Mouse (Mus musculus): ENCODE results near the gene Mrps16. TPM values are rescaled to one million over a fixed set of nuclear protein-coding genes. Genes with fewer than 3 reads are reported as not detected.
A peak's percentile ranks its signal among the peaks of the same experiment; 100 is the strongest.

The Mrps16 gene
- polyA plus RNA-seq, 1 experiment from 2014 or later: 74.7 TPM

DNA sequence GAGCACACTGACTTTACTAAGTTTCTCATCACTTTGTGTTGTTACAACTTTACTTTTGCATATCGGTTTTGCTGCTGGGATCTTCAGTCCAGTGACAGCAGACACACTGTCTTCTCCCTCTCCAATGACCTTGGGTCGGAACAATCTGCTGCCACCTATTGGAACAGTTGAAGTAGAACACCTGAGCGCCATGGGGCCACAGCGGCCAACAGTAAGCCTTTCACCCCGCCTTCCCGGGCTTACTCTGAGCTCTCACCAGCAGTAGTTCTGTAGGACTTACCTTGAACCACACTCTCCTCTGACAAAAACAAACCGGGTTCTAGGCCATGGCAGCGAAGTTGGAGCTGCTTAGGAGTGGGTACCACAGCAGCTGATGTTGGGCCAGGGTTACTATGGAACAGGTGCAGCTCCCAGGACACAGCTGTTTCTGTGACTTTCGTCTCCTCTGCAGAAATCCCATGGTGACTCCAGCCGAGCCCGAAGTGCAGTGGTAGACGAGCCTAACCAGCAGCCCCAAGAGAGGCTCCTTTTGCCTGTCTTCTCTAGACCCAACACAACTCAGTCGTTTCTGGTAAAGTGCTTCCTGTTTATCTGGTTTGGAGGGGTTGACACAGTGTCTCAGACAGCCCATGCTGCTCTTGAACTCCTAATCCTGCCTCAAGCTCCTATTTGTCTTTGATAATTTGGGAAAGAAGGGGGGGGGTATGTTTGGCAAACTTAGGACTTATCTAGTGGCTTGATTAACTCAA lies 14.9 kb downstream of the Mrps16 start:
- DNase-seq (ENCODE audit: low spot score) (peak; percentile 60), ATAC-seq (ENCODE audit: low FRiP score) (peak; percentile 53; the same call in 1 of the 2 replicates)
- no peak overlapping the region for H3K27ac ChIP-seq (ENCODE audit: low read depth, low read length)
- no peaks in the 10 kb centered on the region for H3K27me3 ChIP-seq (ENCODE audit: control insufficient read depth, insufficient read depth, low read length)
- H3K4me2 ChIP-seq (replicated peaks; ENCODE audit: low read depth, low read length): no peak overlapping the region
- no peak overlapping the region for H3K4me3 ChIP-seq (ENCODE audit: low read depth, low read length)
- H3K36me3 ChIP-seq (ENCODE audit: control insufficient read depth, insufficient read depth, low read length): 0 out of 2 replicates have a peak, but pooled peaks cover 2% of the 10 kb centered on the region
- H3K4me1 ChIP-seq (replicated peaks; ENCODE audit: control insufficient read depth, insufficient read depth, low read length): no peaks in the 10 kb centered on the region
- no peaks in the 10 kb centered on the region for H3K9me3 ChIP-seq (ENCODE audit: control insufficient read depth, low read length)
- no peak overlapping the region for H3K9ac ChIP-seq (ENCODE audit: low read depth, low read length)
- 45% methylated on average over 13 of the region's 13 CpGs for WGBS

DNA sequence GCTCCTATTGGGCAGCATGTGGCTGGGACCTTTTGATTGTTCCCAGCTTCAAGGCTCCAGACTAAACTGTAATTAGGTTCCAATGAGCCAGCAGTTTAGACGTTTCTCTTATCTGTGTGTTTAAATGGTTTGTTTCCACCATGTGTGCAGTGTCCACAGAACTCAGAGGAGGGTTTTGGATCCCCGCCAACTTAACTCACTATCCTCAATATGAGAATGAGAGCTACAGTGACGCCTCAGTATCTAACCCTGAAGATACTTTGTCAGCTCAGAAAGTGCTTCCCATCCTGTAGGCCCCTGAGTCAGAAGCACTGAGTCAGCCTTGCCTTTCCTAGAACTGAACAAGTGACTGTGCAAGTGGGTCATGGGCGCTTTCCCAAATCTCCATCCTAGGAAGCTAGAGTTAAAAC lies 16.3 kb downstream of the Mrps16 start:
- H3K4me2 ChIP-seq (replicated peaks; ENCODE audit: low read depth, low read length): no peak overlapping the region
- H3K36me3 ChIP-seq (ENCODE audit: control insufficient read depth, insufficient read depth, low read length): no peaks in the 10 kb centered on the region
- 90% methylated on average over 4 of the region's 4 CpGs for WGBS
- no peaks in the 10 kb centered on the region for H3K27me3 ChIP-seq (ENCODE audit: control insufficient read depth, insufficient read depth, low read length)
- no peaks in the 10 kb centered on the region for H3K9me3 ChIP-seq (ENCODE audit: control insufficient read depth, low read length)
- ATAC-seq (ENCODE audit: low FRiP score) (no peak), DNase-seq (ENCODE audit: low spot score) (no peak)
- H3K4me3 ChIP-seq (ENCODE audit: low read depth, low read length): no peak overlapping the region
- H3K27ac ChIP-seq (ENCODE audit: low read depth, low read length): no peak overlapping the region
- H3K4me1 ChIP-seq (replicated peaks; ENCODE audit: control insufficient read depth, insufficient read depth, low read length): no peaks in the 10 kb centered on the region
- H3K9ac ChIP-seq (ENCODE audit: low read depth, low read length): no peak overlapping the region

DNA sequence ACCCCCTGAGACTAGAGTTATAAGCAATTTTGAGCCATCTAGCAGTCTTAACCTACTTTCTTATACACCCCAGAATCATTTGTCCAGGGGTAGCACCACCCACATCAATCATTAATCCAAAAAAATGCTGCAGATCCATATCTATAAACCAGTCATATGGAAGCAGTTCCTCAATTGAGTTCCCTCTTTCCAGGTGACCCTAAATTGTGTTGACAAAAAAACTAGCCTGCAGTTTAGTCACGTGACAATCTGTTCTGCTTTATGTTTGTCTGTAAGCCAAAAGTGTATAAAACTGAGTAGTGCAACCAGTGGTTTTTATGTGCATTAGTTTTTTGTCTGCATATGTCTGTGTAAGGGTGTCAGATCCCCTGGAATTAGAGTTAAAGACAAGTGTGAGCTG lies 21.6 kb downstream of the Mrps16 start:
- Histone ChIP-seq H3K9me3 (ENCODE audit: control insufficient read depth, low read length) (no peaks in the 10 kb centered on the region), H3K27ac (ENCODE audit: low read depth, low read length) (no peak overlapping the region), H3K4me2 (replicated peaks; ENCODE audit: low read depth, low read length) (no peak overlapping the region), H3K36me3 (ENCODE audit: control insufficient read depth, insufficient read depth, low read length) (peaks cover 9% of the 10 kb centered on the region), H3K4me1 (replicated peaks; ENCODE audit: control insufficient read depth, insufficient read depth, low read length) (no peaks in the 10 kb centered on the region), H3K4me3 (ENCODE audit: low read depth, low read length) (no peak overlapping the region), H3K27me3 (ENCODE audit: control insufficient read depth, insufficient read depth, low read length) (no peaks in the 10 kb centered on the region), H3K9ac (ENCODE audit: low read depth, low read length) (no peak overlapping the region)
- 93% methylated on average over 1 of the region's 1 CpGs for WGBS
- DNase-seq (ENCODE audit: low spot score) (no peak), ATAC-seq (ENCODE audit: low FRiP score) (no peak)

DNA sequence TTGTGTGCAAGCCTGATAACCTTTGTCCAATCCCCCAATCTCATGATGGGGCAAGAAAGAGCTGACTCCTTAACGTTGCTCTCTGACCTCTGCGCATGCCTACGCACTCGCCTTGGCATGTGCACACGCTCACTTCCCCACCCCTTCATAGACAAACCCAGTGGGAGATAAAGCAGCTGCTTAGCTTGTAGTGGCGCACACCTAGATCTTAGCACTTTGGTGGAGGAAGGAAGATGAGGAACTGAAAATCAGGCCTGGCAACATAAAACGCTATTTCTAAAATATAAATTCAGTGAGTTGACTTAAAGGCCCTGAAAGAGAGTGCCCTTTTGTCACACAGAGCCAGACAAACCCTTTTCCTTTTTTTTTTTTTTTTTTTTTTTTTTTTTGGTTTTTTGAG lies 22.6 kb downstream of the Mrps16 start:
- no peak overlapping the region for H3K9ac ChIP-seq (ENCODE audit: low read depth, low read length)
- H3K9me3 ChIP-seq (ENCODE audit: control insufficient read depth, low read length): no peaks in the 10 kb centered on the region
- no peaks in the 10 kb centered on the region for H3K4me1 ChIP-seq (replicated peaks; ENCODE audit: control insufficient read depth, insufficient read depth, low read length)
- no peak overlapping the region for H3K27ac ChIP-seq (ENCODE audit: low read depth, low read length)
- ATAC-seq (ENCODE audit: low FRiP score) (no peak), DNase-seq (ENCODE audit: low spot score) (no peak)
- no peak overlapping the region for H3K4me3 ChIP-seq (ENCODE audit: low read depth, low read length)
- 87% methylated on average over 7 of the region's 7 CpGs for WGBS
- no peak overlapping the region for H3K4me2 ChIP-seq (replicated peaks; ENCODE audit: low read depth, low read length)
- H3K36me3 ChIP-seq (ENCODE audit: control insufficient read depth, insufficient read depth, low read length): peaks cover 9% of the 10 kb centered on the region
- H3K27me3 ChIP-seq (ENCODE audit: control insufficient read depth, insufficient read depth, low read length): no peaks in the 10 kb centered on the region

DNA sequence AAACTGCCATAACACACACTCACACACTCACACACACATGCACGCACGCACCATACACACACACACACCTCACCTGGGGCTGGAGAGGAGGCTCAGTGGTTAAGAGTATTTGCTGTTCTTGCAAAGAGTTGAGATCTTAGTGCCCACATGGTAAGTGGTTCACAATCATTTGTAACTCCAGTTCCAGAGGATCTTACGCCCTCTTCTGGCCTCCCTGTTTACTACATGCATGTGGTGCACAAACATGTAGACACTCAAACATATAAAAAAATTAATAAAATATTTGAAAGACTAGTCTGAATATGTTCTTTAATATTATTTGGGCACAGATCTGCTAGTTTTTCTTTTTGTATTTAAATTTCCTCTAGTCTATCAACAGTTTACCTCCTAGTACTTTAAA lies 25.2 kb downstream of the Mrps16 start:
- Histone ChIP-seq H3K9me3 (ENCODE audit: control insufficient read depth, low read length) (no peaks in the 10 kb centered on the region), H3K4me3 (ENCODE audit: low read depth, low read length) (no peak overlapping the region), H3K4me2 (replicated peaks; ENCODE audit: low read depth, low read length) (no peak overlapping the region), H3K27me3 (ENCODE audit: control insufficient read depth, insufficient read depth, low read length) (no peaks in the 10 kb centered on the region), H3K4me1 (replicated peaks; ENCODE audit: control insufficient read depth, insufficient read depth, low read length) (no peaks in the 10 kb centered on the region), H3K36me3 (ENCODE audit: control insufficient read depth, insufficient read depth, low read length) (peaks cover 12% of the 10 kb centered on the region), H3K27ac (ENCODE audit: low read depth, low read length) (no peak overlapping the region), H3K9ac (ENCODE audit: low read depth, low read length) (no peak overlapping the region)
- ATAC-seq (ENCODE audit: low FRiP score): no peak
- no peak for DNase-seq (ENCODE audit: low spot score)
- 94% methylated on average over 3 of the region's 3 CpGs for WGBS

DNA sequence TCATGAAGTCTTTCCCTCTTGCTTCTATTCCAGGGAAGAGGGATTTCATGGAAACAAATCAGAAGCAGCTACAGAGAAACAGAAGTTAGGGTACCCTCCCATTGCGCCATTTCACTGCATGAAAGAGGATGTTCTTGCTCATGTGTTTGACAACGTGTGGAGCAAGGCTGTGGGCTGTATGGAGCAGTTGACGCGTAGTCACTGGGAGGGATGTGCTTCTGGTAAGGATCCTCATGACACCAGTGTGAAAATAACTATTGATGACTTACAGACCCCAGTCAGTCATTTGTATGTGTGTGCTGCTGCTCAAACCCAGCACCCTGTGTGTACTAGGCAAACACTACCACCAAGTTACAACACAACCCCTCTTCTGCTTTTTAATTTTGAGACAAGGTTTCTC lies 30.2 kb downstream of the Mrps16 start:
- Histone ChIP-seq H3K27ac (ENCODE audit: low read depth, low read length) (no peak overlapping the region), H3K9ac (ENCODE audit: low read depth, low read length) (no peak overlapping the region), H3K36me3 (ENCODE audit: control insufficient read depth, insufficient read depth, low read length) (peaks cover 14% of the 10 kb centered on the region), H3K4me3 (ENCODE audit: low read depth, low read length) (no peak overlapping the region), H3K9me3 (ENCODE audit: control insufficient read depth, low read length) (no peaks in the 10 kb centered on the region), H3K4me2 (replicated peaks; ENCODE audit: low read depth, low read length) (no peak overlapping the region), H3K4me1 (replicated peaks; ENCODE audit: control insufficient read depth, insufficient read depth, low read length) (no peaks in the 10 kb centered on the region), H3K27me3 (ENCODE audit: control insufficient read depth, insufficient read depth, low read length) (no peaks in the 10 kb centered on the region)
- 94% methylated on average over 4 of the region's 4 CpGs for WGBS
- ATAC-seq (ENCODE audit: low FRiP score) (no peak), DNase-seq (ENCODE audit: low spot score) (no peak)

DNA sequence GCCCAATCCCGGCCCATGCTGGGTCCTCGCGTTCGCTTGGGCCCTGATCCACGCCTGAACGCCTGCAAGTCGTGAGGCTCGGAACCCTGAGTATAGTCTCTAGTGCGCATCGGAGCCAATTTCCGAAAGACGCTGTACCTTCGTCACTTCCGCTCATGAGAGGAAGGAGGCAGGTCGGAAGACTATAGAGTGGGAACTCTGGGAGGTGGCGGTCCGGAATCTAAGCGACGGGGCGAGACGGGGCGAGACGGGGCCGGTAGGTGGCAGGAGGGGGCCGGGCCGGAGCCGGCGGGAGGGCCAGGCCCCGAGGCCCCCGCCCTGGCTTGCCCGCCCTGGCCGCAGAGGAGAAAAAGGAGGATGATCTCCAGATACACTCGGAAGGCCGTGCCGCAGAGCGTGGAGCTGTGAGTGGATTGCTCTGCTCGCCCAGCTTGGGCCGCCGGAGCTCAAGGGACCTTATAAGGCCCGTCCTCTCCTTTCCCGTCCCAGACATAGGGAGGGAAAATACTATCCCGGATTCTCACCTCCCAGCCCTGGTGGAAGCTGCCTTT lies 45.4 kb downstream of the Mrps16 start, which contains the start of the genes Ecd and Fam149b:
TSS of gene Ecd (minus strand) at position 131 of the 551 bp plus-strand sequence.
TSS of gene Fam149b (plus strand) at position 172 of the 551 bp plus-strand sequence.
- Histone ChIP-seq H3K4me1 (replicated peaks; ENCODE audit: control insufficient read depth, insufficient read depth, low read length) (no peaks in the 10 kb centered on the region), H3K4me3 (ENCODE audit: low read depth, low read length) (peak within 1 kb of the TSS; percentile 76), H3K4me2 (replicated peaks; ENCODE audit: low read depth, low read length) (peak within 1 kb of the TSS; percentile 68), H3K27me3 (ENCODE audit: control insufficient read depth, insufficient read depth, low read length) (no peaks in the 10 kb centered on the region), H3K9ac (ENCODE audit: low read depth, low read length) (peak within 1 kb of the TSS; percentile 95), H3K9me3 (ENCODE audit: control insufficient read depth, low read length) (no peaks in the 10 kb centered on the region), H3K27ac (ENCODE audit: low read depth, low read length) (peak within 1 kb of the TSS; percentile 87), H3K36me3 (ENCODE audit: control insufficient read depth, insufficient read depth, low read length) (no peaks in the 10 kb centered on the region)
- DNase-seq (ENCODE audit: low spot score) (peak; percentile 98), ATAC-seq (ENCODE audit: low FRiP score) (peak; percentile 98)
- 0% methylated on average over 38 of the region's 42 CpGs for WGBS

DNA sequence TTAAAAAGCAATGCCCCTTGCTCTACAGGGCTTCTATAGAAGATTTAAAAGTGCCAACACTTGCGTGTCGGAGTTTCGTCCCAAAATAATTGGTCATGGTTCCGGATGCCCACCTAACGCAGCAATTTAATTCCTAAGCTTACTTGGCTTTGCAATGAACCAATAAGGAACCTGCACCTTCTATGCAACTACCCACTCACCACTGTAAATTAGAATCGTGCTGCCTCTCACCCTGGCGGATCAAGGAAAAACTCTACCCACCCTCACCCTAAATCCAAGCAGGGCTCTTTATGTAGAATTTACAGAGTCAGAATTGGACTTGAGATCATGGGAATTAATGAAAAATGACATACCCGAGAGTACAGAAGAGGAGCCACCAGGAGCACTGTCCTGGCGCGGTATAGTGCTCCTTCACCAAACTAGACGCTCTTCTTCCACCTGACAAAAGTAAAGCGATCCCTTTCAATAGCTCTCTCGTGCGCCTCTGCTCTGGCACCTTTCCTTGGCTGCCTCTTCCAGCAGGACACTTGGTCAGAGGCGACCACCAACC lies 45.9 kb downstream of the Mrps16 start:
- no peaks in the 10 kb centered on the region for H3K36me3 ChIP-seq (ENCODE audit: control insufficient read depth, insufficient read depth, low read length)
- WGBS: 6% methylated on average over 15 of the region's 15 CpGs
- DNase-seq (ENCODE audit: low spot score) (no peak), ATAC-seq (ENCODE audit: low FRiP score) (peak; percentile 18; the same call in 1 of the 2 replicates)
- no peaks in the 10 kb centered on the region for H3K9me3 ChIP-seq (ENCODE audit: control insufficient read depth, low read length)
- H3K9ac ChIP-seq (ENCODE audit: low read depth, low read length): peak overlapping the region; percentile 79
- H3K4me3 ChIP-seq (ENCODE audit: low read depth, low read length): peak overlapping the region; percentile 76
- no peak overlapping the region for H3K27ac ChIP-seq (ENCODE audit: low read depth, low read length)
- no peaks in the 10 kb centered on the region for H3K4me1 ChIP-seq (replicated peaks; ENCODE audit: control insufficient read depth, insufficient read depth, low read length)
- peak overlapping the region; percentile 48 for H3K4me2 ChIP-seq (replicated peaks; ENCODE audit: low read depth, low read length)
- no peaks in the 10 kb centered on the region for H3K27me3 ChIP-seq (ENCODE audit: control insufficient read depth, insufficient read depth, low read length)
